Mouse (Mus musculus) left cerebral cortex, adult 9 months (tissue): ENCODE results near the gene Lst1.

Experiments used
- DNase-seq, 2 experiments: peaks; one replicate each; pipeline ENCODE4 v3.0.0; 2022; ENCODE audit warnings: low spot score in 2 of 2

Lst1 gene

DNA sequence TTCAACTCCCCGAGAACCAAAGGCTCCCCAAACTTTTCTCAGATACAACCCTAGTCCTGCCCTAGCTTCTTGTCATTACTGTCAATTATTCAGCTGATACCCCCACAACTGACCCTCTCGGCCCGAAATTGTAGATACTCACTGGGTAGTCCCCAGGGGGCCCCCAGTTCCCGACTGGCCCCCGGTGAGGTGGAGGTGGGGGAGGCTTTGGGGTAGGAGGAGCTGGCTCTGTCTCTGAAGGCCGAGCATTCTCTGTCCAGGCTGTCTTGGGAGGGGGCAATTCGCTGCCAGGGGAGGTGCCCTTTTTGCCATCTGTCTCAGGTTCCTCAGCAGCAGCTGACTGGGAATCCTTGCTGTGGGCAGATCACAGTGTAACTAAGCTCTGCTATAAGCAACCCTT, 28.6 kb downstream of the Lst1 start:
- DNase-seq: no peak

DNA sequence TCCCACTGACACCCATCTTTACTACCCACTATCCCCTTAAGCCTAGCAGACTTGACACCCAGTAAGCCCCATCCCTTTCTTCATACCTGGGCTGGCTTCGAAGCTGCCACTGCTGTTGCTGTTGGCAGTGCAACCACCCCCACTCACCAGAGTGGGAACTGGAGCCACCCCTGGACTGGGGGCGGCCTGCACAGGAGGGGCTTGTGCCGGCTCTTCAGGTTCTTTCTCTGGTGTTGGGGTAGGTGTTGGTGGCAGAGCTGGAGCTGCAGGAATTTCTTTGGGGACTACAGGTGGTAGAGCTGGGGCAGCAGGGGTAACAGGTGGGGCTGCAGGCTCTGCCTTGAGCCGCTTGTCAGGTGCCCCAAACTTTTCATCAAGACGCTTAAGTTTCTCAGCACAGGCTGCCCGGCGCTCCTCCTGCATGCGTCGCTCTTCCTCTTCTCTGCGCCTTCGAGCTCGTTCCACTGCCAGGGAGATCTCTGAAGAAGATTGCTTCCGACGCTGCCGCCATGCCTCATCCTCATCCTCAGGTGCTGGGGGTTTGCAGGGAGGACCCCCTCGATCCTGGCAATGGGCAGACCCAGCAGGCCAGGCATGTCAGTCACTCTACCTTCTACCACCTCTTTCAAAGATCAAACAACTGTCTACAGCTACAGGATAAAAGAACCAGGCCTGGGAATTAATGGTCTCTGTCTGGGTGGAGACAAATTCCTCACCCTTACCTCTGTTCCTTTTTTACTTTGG, 29.2 kb downstream of the Lst1 start:
- DNase-seq: no peak

- DNase-seq: no peak
Measured at GRCm38 (mm10) chr17:35157661-35158175, 30.5 kb downstream of the Lst1 start.

DNA sequence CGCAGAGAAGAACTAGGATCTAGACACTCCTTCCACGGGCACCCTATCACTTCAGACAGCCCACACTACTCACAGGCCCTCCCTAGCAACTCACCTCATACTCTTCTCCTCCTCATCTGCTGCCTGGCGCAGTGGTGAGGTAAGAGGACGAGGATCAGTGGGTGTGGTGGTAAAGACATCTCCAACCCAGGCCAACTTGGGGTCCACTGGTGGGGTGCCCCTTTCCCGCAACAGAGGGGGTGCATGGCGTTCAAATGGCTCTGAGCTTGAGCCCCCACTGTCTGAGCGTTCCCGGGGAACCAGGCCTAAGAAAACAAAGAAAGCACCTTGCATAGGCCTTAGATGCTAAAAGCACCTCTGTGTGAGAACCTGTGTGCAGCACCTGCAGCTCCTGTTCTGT, 31.0 kb downstream of the Lst1 start:
- no peak for DNase-seq

GRCm38 (mm10) chr17:35156461-35157200, 31.6 kb downstream of the Lst1 start:
- DNase-seq: no peak

GRCm38 (mm10) chr17:35155451-35155850, 32.8 kb downstream of the Lst1 start:
- no peak for DNase-seq

- no peak for DNase-seq
Measured at GRCm38 (mm10) chr17:35154616-35155015, 33.6 kb downstream of the Lst1 start.

DNA sequence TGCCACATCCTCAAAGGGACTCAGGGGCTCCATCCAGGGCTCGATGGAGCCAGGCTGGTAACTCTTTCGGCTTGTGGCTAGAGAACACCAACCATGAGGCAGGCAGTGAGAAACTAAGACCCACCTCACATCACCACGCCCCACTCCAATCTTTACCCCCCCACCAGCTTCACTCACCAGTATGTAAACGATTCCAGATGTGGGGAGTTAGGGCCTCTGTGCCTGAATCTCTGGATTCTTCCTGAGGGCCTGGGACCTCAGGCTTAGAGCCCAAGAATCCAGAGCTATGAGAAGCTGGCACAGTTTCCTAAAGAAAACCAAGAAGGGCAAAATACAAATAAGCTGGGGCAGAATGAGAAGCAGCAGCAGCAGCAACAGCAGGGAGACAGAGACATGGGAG, 34.3 kb downstream of the Lst1 start:
- DNase-seq: no peak

GRCm38 (mm10) chr17:35153077-35153476, 35.2 kb downstream of the Lst1 start:
- no peak for DNase-seq

GRCm38 (mm10) chr17:35152121-35152520, 36.1 kb downstream of the Lst1 start:
- DNase-seq: no peak

GRCm38 (mm10) chr17:35147922-35148639, 40.2 kb downstream of the Lst1 start:
- DNase-seq: no peak

GRCm38 (mm10) chr17:35147348-35147747, 40.9 kb downstream of the Lst1 start:
- no peak for DNase-seq

DNA sequence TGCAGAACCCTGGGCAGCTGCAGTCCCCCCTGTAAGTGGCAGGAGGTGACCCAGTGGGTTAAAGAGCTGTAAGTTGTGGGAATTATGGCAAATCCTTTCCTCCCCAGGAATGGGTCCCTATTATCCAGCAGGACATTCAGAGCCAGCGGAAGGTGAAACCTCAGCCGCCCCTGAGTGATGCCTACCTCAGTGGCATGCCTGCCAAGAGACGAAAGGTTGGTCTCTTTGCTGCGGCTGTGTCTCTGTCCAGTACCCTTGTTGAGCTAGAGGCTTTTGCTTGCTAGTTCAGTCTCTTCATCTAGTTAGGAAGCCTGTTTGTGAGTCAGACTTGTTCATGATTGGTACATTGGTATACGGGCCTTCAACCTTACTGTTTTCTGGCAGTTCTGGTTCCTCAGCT, 42.1 kb downstream of the Lst1 start:
- DNase-seq: no peak

GRCm38 (mm10) chr17:35141971-35142370, 46.3 kb downstream of the Lst1 start:
- DNase-seq: no peak

DNA sequence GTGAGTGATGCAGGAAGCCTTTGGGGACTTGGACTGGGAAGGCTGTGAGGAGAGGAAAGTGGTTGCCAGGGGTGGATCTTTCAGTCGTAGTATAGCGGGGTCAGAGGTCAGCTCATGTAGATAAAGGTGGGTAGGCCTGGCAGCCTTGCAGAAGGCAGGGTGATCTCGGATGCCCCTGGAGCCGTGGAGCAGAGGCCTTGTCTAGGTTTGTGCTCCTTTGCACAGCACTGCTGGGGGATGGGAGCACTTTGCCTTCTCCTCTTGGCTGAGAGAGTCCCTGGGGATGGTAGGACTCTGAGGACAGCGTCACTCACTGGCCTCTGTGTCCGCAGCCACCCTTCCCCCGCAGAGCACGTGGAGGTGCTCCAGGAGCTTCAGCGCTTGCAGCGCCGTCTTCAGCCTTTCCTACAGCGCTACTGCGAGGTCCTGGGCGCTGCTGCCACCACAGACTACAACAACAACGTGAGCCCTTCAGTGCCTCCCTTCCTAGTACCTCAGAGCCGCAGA, 47.7 kb downstream of the Lst1 start:
- no peak for DNase-seq

DNA sequence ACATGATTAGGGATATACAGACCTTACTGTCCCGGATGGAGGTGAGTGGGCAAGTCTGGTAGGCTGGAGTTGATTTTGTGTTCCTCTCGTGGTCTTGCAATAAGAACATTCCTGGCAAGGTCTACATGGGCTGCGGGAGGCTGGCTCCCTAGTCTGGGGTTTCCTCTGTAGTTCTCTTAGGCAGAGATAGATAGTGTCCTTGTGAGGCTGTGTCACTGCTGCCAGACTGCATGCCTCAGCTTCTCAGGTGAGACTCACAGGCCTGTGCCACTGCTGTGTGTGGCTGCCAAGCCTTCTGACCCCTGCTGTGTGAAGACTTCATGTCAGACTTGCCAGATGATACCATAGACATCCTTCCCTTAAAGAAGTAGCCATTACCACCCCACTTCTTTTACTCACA, 49.0 kb downstream of the Lst1 start:
- DNase-seq: no peak

- no peak for DNase-seq
Measured at GRCm38 (mm10) chr17:35135591-35136320, 52.5 kb downstream of the Lst1 start.
